Mouse (Mus musculus) spleen, adult 2 months (tissue): ENCODE data around the gene Grip1. TPM values are rescaled to one million over a fixed set of nuclear protein-coding genes. Genes with fewer than 3 reads are reported as not detected.

ENCODE experiments used
- DNase-seq, 2 experiments: peaks; one replicate each; pipeline versions ENCODE4 v3.0.0 to v3.0.0-alpha.2; 2012 to 2021; ENCODE audit warnings: low spot score in 2 of 2, low read depth in 1 of 2
- H3K27ac ChIP-seq: fragments of 200-500 bp; 2 replicates; pipeline ENCODE4 v1.5.1; 2012; ENCODE audit warnings: low read length, inconsistent platforms; ENCODE audit not compliant: insufficient read depth
- H3K27me3 ChIP-seq: fragments of 200-500 bp; 2 replicates; pipeline ENCODE4 v1.6.1; 2012; ENCODE audit warnings: mild to moderate bottlenecking, moderate library complexity, low read length, inconsistent platforms; ENCODE audit not compliant: control insufficient read depth, insufficient read depth
- H3K36me3 ChIP-seq: fragments of 200-500 bp; 2 replicates; pipeline ENCODE4 v1.6.1; 2012; ENCODE audit warnings: mild to moderate bottlenecking, low read length, inconsistent platforms; ENCODE audit not compliant: control insufficient read depth, insufficient read depth
- H3K4me1 ChIP-seq: fragments of 200-500 bp; 2 replicates; pipeline ENCODE4 v1.6.1; 2011; ENCODE audit warnings: inconsistent platforms; ENCODE audit not compliant: control insufficient read depth, insufficient read depth, insufficient read length
- H3K4me3 ChIP-seq: fragments of 200-500 bp; 2 replicates; pipeline ENCODE4 v1.5.1; 2011; ENCODE audit warnings: mild to moderate bottlenecking, inconsistent platforms; ENCODE audit not compliant: insufficient read depth, insufficient read length; ENCODE audit errors: extremely low read depth
- CTCF ChIP-seq: fragments of 200-500 bp; IDR thresholded peaks from 2 replicates; pipeline ENCODE4 v1.5.1; 2011; ENCODE audit warnings: mild to moderate bottlenecking, inconsistent platforms; ENCODE audit not compliant: insufficient read depth, insufficient read length, insufficient replicate concordance; ENCODE audit errors: extremely low read depth
- POLR2A ChIP-seq: fragments of 200-500 bp; IDR thresholded peaks from 2 replicates; pipeline ENCODE4 v1.6.1; 2011; ENCODE audit warnings: low read depth, low read length, inconsistent platforms
- WGBS: fragments of 180-500 bp; shearing (Covaris S2); methylation state at CpG from one replicate; pipeline ENCODE4 v1.1.7; 2018; 5-methylcytosine and 5-hydroxymethylcytosine counted together
- polyA plus RNA-seq: library from polyadenylated mRNA; depleted of rRNA; stranded (reverse); fragments of >200 nt; gene quantifications from 2 replicates; pipeline ENCODE4 v1.2.3, GENCODE M21; 2012

The Grip1 gene
- polyA plus RNA-seq, 1 experiment = not detected

- 92% methylated on average over 5 of the region's 5 CpGs for WGBS
- no peak for TF ChIP-seq POLR2A
- TF ChIP-seq CTCF = no peak
- Histone ChIP-seq H3K27me3 (no peaks in the 10 kb centered on the region), H3K27ac (no peak overlapping the region), H3K36me3 (no peaks in the 10 kb centered on the region), H3K4me1 (no peaks in the 10 kb centered on the region), H3K4me3 (no peak overlapping the region)
- no peak for DNase-seq
Measured at GRCm38 (mm10) chr10:119933362-119933761, 479.7 kb downstream of the Grip1 start.

DNA sequence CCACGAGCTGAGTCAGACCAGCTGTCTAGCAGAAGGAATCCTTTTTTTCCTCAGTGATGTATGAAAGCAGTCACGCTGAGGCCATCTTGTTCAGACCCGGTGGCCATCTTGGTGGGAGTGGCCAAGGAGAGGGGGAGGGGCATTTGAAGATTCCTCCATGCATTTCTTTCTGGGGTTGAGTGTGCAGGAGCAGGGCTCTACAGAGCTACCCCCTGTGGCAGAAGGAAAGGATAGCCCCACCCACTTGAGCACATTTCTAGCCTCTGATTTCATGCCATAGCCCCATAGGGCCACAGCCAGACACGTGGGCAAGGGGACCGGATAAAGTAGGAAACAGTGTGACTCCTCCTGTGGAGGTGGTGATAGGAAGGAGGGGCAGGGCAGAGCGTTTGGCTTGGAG, 481.6 kb downstream of the Grip1 start:
- 80% methylated on average over 6 of the region's 6 CpGs for WGBS
- Histone ChIP-seq H3K4me1 (no peaks in the 10 kb centered on the region), H3K27me3 (no peaks in the 10 kb centered on the region), H3K27ac (no peak overlapping the region), H3K4me3 (no peak overlapping the region), H3K36me3 (no peaks in the 10 kb centered on the region)
- no peak for DNase-seq
- TF ChIP-seq POLR2A (no peak), CTCF (no peak)

DNA sequence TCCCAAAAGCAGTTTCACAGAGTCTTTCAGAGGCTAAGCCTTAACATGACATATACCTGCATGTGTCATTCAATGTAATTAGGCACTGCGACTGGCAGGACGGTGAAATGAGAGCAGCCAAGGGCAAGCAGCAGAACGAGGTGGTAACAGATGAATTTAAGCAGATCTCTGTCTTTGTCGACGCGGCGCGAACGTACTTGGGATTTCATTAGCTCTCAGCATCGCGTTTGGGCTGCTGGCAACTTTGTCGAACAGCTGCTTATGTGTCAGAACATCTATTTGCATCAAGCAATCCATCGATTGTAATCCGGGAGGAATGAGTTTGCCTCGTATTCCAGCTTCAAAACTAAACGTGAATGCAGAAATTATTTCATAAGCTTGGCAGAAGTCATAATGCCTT, 483.9 kb downstream of the Grip1 start:
- no peak for DNase-seq
- no peaks in the 10 kb centered on the region for H3K36me3 ChIP-seq
- no peak overlapping the region for H3K4me3 ChIP-seq
- H3K27me3 ChIP-seq = no peaks in the 10 kb centered on the region
- 90% methylated on average over 16 of the region's 16 CpGs for WGBS
- H3K27ac ChIP-seq = no peak overlapping the region
- no peaks in the 10 kb centered on the region for H3K4me1 ChIP-seq
- TF ChIP-seq CTCF = no peak

GRCm38 (mm10) chr10:119943906-119944305, 490.3 kb downstream of the Grip1 start:
- TF ChIP-seq POLR2A (no peak), CTCF (no peak)
- 87% methylated on average over 8 of the region's 8 CpGs for WGBS

DNA sequence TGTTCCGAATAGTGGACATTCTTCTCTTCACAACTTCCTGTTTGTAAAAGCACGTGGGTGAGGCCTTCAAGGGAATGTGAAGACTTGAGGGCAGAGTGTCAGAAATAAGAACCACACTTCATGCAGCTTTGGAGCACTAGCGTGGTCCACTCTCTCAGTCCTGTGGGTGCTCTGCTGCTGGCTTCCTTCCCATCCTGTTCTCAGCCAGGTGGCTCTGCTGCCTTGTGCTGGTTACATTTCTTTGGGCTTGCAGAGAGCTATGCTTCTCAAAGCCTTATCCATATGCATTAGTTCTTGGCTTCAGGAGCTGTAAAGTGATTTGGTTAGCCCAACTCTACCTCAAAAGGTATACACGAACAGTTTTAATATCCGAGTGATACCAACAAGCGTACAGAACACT, 497.8 kb downstream of the Grip1 start:
- Histone ChIP-seq H3K36me3 (no peaks in the 10 kb centered on the region), H3K27ac (no peak overlapping the region), H3K4me1 (no peaks in the 10 kb centered on the region), H3K27me3 (no peaks in the 10 kb centered on the region), H3K4me3 (no peak overlapping the region)
- DNase-seq = no peak
- no peak for TF ChIP-seq CTCF
- TF ChIP-seq POLR2A = no peak
- WGBS = 74% methylated on average over 6 of the region's 6 CpGs

More at GRCm38 (mm10) chr10:119943906-119944305, 490.3 kb downstream of the Grip1 start:
- Histone ChIP-seq H3K4me3 (no peak overlapping the region), H3K27me3 (no peaks in the 10 kb centered on the region), H3K36me3 (no peaks in the 10 kb centered on the region), H3K27ac (no peak overlapping the region), H3K4me1 (no peaks in the 10 kb centered on the region)
- no peak for DNase-seq

- 88% methylated on average over 17 of the region's 17 CpGs for whole genome bisulfite sequencing
- no peaks in the 10 kb centered on the region for H3K36me3 ChIP-seq
- DNase-seq = no peak
- H3K27ac ChIP-seq = no peak overlapping the region
- no peaks in the 10 kb centered on the region for H3K4me1 ChIP-seq
- TF ChIP-seq CTCF (no peak), POLR2A (no peak)
- no peaks in the 10 kb centered on the region for H3K27me3 ChIP-seq
- H3K4me3 ChIP-seq = no peak overlapping the region
Measured at GRCm38 (mm10) chr10:119957260-119957955, 503.8 kb downstream of the Grip1 start.

DNA sequence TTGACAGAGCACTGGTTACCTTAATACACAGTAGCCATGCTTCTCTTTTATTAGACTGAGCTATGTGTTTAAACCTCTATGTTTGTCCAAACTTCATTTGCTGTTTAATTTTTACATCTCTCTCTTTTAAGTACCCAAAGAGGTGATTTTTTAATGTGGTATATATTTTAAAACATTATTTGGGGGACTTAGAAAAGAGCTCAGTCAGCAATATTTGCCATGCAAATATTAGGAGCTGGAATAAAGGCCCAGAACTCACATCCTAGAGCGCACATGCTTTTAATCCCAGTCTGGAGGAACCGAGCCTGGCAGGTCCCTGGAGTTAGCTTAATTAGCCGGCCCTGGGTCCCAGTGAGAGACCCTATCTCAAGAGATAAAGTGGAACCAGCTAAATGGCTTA, 507.3 kb downstream of the Grip1 start:
- no peaks in the 10 kb centered on the region for H3K27me3 ChIP-seq
- no peaks in the 10 kb centered on the region for H3K36me3 ChIP-seq
- WGBS = 87% methylated on average over 3 of the region's 3 CpGs
- H3K4me1 ChIP-seq = no peaks in the 10 kb centered on the region
- H3K4me3 ChIP-seq = no peak overlapping the region
- TF ChIP-seq CTCF (no peak), POLR2A (no peak)
- DNase-seq = no peak
- H3K27ac ChIP-seq = no peak overlapping the region
